Mouse (Mus musculus) embryo, embryonic 10 days (tissue): ENCODE results near the gene Ccr9.
A peak's percentile ranks its signal among the peaks of the same experiment; 100 is the strongest.
"Not testable (repeated sequence)": the region's sequence is repeated elsewhere in the genome, so short reads cannot be mapped to it uniquely, and the experiment has no call there.

Experiments used
- DNase-seq: peaks from one replicate; pipeline ENCODE4 v3.0.0-alpha.2; 2015; ENCODE audit warnings: low spot score

Gene Ccr9

GRCm38 (mm10) chr9:123716301-123716700 is 38.1 kb downstream of the Ccr9 start:
- no peak for DNase-seq

- peak; percentile 100 for DNase-seq
These were observed 39.2 kb downstream of the Ccr9 start, which contains the start of gene Lztfl1 for GRCm38 (mm10) chr9:123717186-123718008. Gene Lztfl1 (minus strand): TSS chr9:123717697.

DNA sequence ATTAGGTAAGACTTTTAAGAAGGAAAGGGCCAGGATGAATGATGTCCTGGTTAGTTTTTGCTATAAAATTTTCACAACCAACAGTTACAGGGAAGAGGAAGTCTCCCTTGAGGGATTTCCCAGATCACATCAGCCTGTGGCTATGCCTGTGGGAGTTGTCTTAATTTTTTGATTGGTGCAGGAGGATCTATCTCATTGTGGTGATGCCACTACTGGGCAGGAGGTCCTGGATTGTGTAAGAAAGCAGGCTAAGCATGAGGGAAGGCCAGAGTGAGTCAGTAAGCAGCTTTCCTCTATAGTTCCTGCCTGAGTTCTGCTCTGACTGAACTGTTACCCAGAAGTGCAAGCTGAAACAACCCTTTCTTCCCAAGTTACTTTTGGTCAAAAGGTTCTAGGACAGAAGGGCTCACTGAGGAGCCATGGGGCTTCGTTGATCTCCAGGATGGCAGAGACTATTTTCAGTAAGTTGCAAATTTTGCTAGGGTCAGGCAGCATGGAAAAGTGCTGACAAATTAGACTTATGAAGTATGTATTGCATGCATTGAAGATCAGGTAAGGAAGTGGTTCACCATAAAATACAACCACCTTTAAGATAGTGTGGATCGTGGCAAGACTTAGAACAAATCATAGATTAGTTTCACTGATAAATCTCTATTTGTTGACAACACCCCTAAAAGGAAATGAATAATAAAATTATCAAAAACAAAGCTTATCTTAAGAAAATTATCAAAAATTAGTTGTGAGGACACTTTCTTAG is 44.7 kb downstream of the Ccr9 start:
- DNase-seq, result no peak

DNA sequence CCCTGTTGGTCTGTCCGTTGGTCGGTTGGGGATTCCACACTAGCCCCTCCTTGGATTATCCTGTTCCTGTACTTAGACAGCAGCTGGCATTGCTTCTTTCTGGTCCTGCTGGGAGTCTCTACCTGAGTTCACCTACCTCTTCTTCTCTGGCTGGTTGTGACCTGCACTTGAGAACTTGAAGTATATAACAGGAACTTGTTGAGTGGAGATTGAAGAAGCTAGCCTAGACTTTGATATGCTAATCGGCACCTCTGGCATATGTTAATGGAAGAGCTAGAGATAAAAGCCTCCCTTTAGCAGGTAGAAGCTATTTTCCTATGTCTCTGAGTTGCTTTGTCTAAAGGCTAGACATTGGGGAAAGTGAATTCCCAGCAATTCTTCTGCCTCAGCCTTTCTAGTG is 53.0 kb downstream of the Ccr9 start:
- DNase-seq, result no peak

DNA sequence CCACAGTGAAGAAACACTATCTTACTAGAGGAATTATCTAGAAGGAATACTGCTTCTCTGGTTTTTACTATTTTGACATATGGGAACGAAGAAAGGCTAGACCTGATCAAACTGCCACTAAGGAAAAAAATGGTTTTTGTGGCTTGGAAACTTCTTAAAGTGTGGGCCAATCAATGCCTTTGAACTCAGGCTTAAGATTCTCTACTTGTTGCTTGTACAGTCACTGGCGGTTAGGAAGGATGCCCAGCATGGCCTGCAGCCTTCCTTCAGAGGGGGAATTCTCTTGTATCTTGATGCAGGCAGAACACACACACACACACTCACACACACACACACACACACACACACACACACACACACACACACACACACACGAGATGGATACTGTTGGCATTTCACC is 55.9 kb downstream of the Ccr9 start:
- DNase-seq, result no peak

- DNase-seq, result no peak
These were observed 62.6 kb downstream of the Ccr9 start for GRCm38 (mm10) chr9:123740799-123741198.

DNA sequence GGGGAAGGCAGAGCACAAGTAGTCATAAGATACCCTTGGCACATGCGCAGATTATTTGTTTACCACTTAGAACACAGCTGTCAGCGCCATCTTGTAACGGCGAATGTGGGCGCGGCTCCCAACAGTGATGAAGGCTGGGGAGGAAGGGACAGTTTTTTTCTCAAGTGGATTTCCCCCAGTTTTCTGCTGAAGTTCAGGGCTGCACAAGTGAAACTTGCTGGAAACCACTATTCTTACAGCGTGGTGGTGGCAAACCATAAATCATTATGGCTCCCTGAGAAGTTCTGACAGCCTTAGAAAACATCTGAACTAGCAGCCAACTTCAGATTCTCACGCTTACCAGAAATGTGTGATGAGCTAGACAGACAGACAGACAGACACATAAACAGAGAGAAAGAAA is 71.4 kb downstream of the Ccr9 start:
- not testable (repeated sequence) for DNase-seq

GRCm38 (mm10) chr9:123754333-123754732 is 76.1 kb downstream of the Ccr9 start:
- no peak for DNase-seq

- no peak for DNase-seq
These were observed 78.5 kb downstream of the Ccr9 start for GRCm38 (mm10) chr9:123756752-123757151.

DNA sequence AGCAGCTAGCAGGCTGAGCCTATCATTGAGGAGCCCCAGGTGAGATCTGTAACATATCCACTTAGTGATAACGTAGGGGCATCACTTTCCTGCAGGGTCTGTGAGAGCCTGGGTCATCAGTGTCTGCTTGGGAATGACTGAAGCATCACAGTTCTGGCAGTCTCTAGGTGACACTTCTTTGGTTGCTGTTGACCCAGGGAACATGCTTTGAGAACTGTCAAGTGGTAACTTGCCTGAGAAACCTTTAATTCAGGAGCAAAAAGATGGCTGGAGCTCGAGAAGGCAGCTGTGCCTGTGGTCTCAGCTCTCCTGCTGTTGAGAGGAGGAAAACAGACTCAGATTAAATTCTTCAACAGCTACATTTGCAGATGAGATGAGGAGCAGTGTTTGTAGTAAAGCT is 79.1 kb downstream of the Ccr9 start:
- DNase-seq, result no peak

- no peak for DNase-seq
These were observed 79.9 kb downstream of the Ccr9 start for GRCm38 (mm10) chr9:123758156-123758555.

DNA sequence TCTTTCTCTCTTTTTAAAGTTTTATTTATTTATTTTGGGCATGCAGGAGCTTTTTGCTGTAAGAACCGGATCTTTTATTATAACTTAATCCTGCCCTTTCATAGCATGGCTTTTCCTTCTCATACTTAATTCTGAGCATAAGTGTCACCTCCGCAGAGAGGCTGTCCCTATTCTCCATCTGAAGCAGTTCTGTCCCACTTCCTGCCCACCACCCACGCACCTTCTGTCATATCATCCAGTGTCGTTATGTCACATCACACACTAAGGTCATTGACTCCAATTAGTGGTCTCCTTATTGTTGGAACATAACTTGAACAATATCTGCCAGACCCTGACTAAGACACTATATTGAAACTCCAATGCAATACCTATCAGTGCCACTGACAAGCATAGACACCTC is 80.4 kb downstream of the Ccr9 start:
- no peak for DNase-seq

DNA sequence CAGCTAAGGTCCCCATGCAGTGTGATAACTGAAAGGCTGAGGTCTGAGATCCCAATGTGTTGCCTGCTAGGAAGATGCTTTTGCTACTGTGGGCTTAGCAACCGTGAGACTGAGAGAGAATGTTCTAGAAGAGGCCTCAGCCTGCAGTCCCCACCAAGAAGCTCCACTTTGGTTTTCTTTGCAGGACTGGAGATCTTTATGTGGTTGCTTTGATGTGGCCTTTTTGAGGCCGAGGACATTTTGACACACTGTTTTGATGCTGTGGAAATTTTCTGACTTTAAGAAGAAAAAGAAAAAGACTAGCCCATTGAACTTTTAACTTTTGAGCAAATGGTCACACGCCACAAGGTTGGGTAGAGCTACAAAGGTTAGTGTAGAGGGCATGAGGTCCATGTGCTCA is 82.6 kb downstream of the Ccr9 start:
- no peak for DNase-seq

- DNase-seq, result no peak
These were observed 84.6 kb downstream of the Ccr9 start for GRCm38 (mm10) chr9:123762886-123763285.

- no peak for DNase-seq
These were observed 85.5 kb downstream of the Ccr9 start for GRCm38 (mm10) chr9:123763771-123764170.

DNA sequence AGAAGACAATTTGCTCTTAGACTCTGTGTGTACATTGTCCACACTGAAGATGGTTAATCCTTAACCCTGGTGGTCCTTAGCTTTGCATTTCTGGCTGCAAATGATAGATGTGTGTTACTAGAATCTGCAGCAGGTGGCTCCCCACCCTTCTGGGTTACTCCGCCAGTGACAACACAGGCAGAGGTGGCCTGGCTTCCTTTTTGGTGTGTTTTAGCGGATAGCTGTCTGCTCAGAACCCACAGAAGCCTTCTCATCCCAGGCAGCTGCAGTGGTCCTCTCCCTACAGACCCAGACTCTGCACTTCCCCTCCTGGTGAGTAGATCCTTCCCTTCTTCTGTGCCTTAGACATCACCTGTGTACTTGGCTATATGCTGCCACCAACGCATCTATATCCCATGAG is 88.8 kb downstream of the Ccr9 start:
- no peak for DNase-seq

DNA sequence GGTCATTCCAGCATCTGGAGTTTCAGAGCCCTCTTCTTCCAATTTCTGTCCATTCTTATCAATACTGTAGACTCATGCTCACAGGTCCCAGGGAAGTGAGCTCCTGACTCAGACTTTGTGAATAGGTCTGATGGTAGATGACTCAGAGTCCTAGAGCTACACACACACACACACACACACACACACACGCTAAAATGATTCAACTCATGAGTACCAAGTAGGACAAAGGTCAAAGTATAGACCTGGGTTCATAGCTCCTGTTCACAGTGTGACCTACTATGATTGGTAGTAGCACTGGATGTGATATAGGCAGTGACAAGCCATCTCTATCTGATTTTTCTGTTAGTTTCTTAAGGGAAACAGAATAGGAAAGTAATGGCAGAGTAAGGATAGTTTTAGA is 90.2 kb downstream of the Ccr9 start:
- no peak for DNase-seq

GRCm38 (mm10) chr9:123769532-123769931 is 91.3 kb downstream of the Ccr9 start:
- DNase-seq, result no peak

GRCm38 (mm10) chr9:123773299-123773698 is 95.1 kb downstream of the Ccr9 start:
- DNase-seq, result peak; percentile 13

- no peak for DNase-seq
These were observed 110.8 kb downstream of the Ccr9 start for GRCm38 (mm10) chr9:123788855-123789529.

DNA sequence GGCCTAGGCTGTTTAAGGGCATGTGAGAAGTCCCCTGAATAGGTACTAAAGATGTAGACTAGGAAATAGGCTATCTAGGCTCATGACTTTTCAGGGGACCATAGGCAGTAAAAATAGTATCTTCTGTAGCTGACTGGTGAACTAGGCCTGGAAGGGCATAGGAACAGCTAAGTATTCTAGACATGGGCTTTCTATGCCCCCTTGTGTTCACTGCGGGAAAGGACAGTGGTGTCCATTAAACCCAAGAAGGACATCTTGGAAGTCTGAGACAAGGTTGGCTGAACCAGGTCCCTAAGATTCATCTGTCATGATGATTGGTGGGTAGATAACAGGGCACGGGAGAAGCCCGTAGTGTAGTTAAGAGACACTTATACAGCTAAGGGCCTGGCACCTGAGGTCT is 117.9 kb downstream of the Ccr9 start:
- DNase-seq, result peak; percentile 60

- DNase-seq, result no peak
These were observed 123.3 kb downstream of the Ccr9 start for GRCm38 (mm10) chr9:123801527-123801926.

DNA sequence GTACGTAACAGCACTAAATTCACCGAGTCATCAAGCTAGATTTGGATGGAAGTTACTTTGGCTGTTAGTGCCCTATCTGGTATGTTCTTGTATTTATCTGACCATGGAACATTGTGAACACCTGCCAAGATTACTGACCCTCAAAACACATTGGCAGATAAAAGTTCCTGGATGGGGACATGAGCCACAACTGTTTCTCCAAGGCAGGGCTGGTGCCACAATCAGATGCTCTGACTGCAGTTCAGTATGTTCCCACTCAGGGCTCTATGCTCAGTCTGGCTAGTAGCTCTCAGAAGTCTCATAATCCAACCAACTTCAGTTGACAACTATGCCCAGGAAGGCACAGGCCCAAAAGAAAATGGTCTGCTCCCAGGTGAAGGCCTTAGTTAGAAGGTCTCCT is 124.2 kb downstream of the Ccr9 start:
- DNase-seq, result no peak
